Mouse (Mus musculus) olfactory bulb, adult 2 months (tissue): ENCODE measurements around the gene Slc25a41.

Experiments used
- CTCF ChIP-seq: fragments of 200-500 bp; IDR thresholded peaks from 2 replicates; pipeline ENCODE4 v1.5.1; 2012; ENCODE audit warnings: low read depth, mild to moderate bottlenecking, low read length, moderate library complexity; ENCODE audit not compliant: insufficient read depth
- POLR2A ChIP-seq: fragments of 200-500 bp; IDR thresholded peaks from 2 replicates; pipeline ENCODE4 v1.6.1; 2012; ENCODE audit warnings: mild to moderate bottlenecking, low read depth, low read length, moderate library complexity; ENCODE audit not compliant: insufficient read depth

DNA sequence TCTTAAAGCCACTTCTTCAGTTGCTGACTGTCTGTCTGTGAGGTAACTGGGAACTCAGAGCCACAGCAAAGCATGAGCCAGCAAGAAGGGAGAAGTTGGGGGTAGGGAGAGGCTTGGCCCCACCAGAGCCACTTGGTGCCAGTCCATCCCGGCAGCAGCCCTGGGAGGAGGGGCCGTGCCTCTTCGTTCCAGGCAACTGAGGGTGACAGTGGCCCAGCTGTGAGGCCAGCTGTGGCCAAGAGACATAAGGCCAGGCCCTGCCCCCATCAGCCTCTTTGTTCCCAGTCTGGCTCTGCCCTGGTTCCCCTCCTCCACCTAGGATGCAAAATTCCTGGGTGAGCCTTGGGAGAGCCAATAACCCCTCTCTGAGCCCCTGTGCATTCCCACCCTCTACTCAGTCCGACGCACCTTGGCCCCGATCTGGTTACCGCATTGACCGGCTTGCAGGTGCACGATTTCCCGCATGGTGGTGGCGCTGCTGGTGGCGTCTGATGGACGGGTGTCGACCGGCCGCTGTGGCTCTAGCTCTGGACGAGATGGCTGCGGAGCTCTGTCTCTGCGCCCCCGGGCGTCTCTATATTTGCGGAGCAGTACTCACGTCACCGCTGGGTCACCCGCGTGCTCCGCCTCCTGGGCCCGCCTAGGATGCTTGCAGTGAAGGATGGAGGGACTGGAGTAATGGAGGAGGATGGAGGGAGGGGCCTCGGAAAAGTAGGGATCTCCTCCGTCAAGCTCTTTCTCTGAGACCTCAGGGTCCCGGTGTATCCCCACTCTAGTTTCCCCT, 45.8 kb upstream of the Slc25a41 start, which contains the start of gene Tubb4a:
- TF ChIP-seq POLR2A (peak; percentile 93), CTCF (no peak)
